Mouse (Mus musculus): ENCODE data around the gene Mgst2. TPM values are rescaled to one million over a fixed set of nuclear protein-coding genes. Genes with fewer than 3 reads are reported as not detected.

Mgst2 gene
- polyA plus RNA-seq, 2 experiments = 2.8 to 19.0 TPM

DNA sequence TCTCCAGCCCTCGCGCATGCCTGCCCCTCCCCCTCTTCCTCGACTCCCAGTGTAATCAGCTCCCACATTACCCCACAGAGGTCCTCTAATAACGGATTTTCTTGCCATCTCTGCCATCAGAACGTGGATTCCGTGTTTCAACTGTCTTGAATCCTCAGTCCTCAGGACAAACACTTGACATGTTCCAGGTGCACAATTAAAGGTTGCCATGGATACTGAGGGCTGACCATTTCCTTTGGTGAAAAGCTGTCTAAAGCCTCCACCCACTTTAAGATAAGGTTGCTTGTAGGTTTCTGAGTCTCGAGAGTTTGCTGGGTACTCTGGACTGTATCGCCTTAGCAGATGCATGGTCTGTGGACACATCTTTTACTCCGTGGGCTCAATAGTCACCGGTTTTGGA lies 13.9 kb upstream of the Mgst2 start:
- Histone ChIP-seq H3K4me2 (ENCODE audit: low read depth) (no peak overlapping the region), H3K27me3 (ENCODE audit: control insufficient read depth, insufficient read depth, low read length) (no peaks in the 10 kb centered on the region), H3K4me1 (replicated peaks; ENCODE audit: control insufficient read depth in 2 of 2, insufficient read depth in 2 of 2, low read length in 1 of 2) (peaks cover 0 to 6% of the 10 kb centered on the region in 2 experiments; a peak in 2 of 4 replicates), H3K9ac (replicated peaks) (no peak overlapping the region), H3K9me3 (ENCODE audit: control insufficient read depth, low read length) (no peaks in the 10 kb centered on the region), H3K27ac (no peak overlapping the region), H3K4me3 (ENCODE audit: insufficient read depth in 1 of 2, low read depth in 2 of 2, low read length in 2 of 2) (no peak overlapping the region), H3K36me3 (replicated peaks; ENCODE audit: control insufficient read depth, insufficient read depth, low read depth) (no peaks in the 10 kb centered on the region)
- TF ChIP-seq EP300 (IDR thresholded peaks at IDR 0.05; ENCODE audit: low read depth) = no peak
- no peak for TF ChIP-seq CTCF (IDR thresholded peaks at IDR 0.05; ENCODE audit: low read depth)
- ATAC-seq (ENCODE audit: insufficient read depth) (no peak), DNase-seq (ENCODE audit: low read depth in 3 of 3, low spot score in 3 of 3) (no peak)
- WGBS (ENCODE audit: insufficient replicate concordance) = 33% methylated on average over 10 of the region's 10 CpGs

DNA sequence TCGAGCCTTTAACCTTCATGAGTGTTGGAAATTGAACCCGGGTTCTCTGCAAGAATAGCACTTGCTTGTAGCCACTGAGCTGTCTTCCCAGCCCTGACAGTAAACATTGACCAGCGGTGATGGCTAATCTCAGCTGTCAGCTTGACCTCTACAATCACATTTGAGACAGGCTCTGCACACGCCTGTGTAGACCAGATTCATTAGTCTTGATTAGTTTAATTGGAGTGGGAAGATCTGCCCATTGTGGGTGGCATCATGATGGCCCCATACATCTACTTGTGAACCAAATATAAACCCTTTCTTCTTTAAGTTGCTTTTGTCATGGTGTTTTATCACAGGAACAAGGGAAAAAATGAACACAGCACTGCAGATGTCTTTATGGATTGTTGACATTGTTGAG lies 12.8 kb upstream of the Mgst2 start:
- no peak for ATAC-seq (ENCODE audit: insufficient read depth)
- Histone ChIP-seq H3K4me3 (ENCODE audit: insufficient read depth in 1 of 2, low read depth in 2 of 2, low read length in 2 of 2) (no peak overlapping the region), H3K4me2 (ENCODE audit: low read depth) (no peak overlapping the region), H3K4me1 (replicated peaks; ENCODE audit: control insufficient read depth in 2 of 2, insufficient read depth in 2 of 2, low read length in 1 of 2) (peaks cover under 1 to 6% of the 10 kb centered on the region in 2 experiments; a peak in 3 of 4 replicates), H3K36me3 (replicated peaks; ENCODE audit: control insufficient read depth, insufficient read depth, low read depth) (no peaks in the 10 kb centered on the region), H3K27me3 (ENCODE audit: control insufficient read depth, insufficient read depth, low read length) (no peaks in the 10 kb centered on the region), H3K9ac (replicated peaks) (no peak overlapping the region), H3K9me3 (ENCODE audit: control insufficient read depth, low read length) (no peaks in the 10 kb centered on the region), H3K27ac (no peak overlapping the region)
- WGBS (ENCODE audit: insufficient replicate concordance) = 61% methylated on average over 4 of the region's 4 CpGs
- TF ChIP-seq CTCF (IDR thresholded peaks at IDR 0.05; ENCODE audit: low read depth) (no peak), EP300 (IDR thresholded peaks at IDR 0.05; ENCODE audit: low read depth) (no peak)
- no peak for DNase-seq (ENCODE audit: low read depth in 3 of 3, low spot score in 3 of 3)

DNA sequence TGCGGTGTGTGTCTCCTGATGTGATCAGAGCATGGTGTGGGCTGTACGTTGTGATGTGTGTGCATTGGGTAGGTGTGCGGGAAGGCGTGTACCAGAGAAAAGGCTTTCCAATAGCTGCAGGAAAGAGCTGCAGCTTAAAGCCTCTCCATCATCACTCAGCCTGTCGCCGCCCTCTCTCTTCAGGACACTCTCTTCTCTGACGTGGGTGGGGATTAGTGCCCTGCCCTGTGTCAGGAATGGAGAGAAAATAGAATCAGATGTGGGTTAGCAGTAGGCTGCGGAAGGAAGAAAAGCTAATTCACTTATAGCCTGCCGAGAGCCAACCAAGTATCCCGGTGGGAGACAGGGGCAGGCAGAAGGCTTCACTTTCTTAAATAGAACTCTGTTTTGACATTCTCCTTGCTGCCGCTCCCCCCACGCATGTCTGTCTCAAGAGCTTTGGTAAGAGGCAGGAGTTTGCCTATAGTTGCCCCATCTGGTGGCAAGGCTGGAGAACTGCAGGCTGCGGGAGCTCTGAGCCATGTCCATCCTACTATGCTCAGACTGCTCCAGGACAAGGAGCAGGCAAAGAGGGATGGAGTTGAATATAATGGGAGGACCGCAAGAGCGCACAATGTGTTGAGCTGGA lies 12.0 kb upstream of the Mgst2 start:
- Histone ChIP-seq H3K9ac (replicated peaks) (no peak overlapping the region), H3K4me2 (ENCODE audit: low read depth) (peak overlapping the region; percentile 15; the same call in 1 of the 2 replicates), H3K4me1 (replicated peaks; ENCODE audit: control insufficient read depth in 2 of 2, insufficient read depth in 2 of 2, low read length in 1 of 2) (peaks cover 5 to 13% of the 10 kb centered on the region in 2 experiments; a peak in 3 of 4 replicates), H3K27me3 (ENCODE audit: control insufficient read depth, insufficient read depth, low read length) (no peaks in the 10 kb centered on the region), H3K9me3 (ENCODE audit: control insufficient read depth, low read length) (no peaks in the 10 kb centered on the region), H3K36me3 (replicated peaks; ENCODE audit: control insufficient read depth, insufficient read depth, low read depth) (no peaks in the 10 kb centered on the region), H3K27ac (no peak overlapping the region), H3K4me3 (ENCODE audit: insufficient read depth in 1 of 2, low read depth in 2 of 2, low read length in 2 of 2) (no peak overlapping the region)
- WGBS (ENCODE audit: insufficient replicate concordance) = 34% methylated on average over 15 of the region's 15 CpGs
- TF ChIP-seq CTCF (IDR thresholded peaks at IDR 0.05; ENCODE audit: low read depth) = peak; percentile 94
- no peak for TF ChIP-seq EP300 (IDR thresholded peaks at IDR 0.05; ENCODE audit: low read depth)
- ATAC-seq (ENCODE audit: insufficient read depth) = no peak
- no peak for DNase-seq (ENCODE audit: low read depth in 3 of 3, low spot score in 3 of 3)

DNA sequence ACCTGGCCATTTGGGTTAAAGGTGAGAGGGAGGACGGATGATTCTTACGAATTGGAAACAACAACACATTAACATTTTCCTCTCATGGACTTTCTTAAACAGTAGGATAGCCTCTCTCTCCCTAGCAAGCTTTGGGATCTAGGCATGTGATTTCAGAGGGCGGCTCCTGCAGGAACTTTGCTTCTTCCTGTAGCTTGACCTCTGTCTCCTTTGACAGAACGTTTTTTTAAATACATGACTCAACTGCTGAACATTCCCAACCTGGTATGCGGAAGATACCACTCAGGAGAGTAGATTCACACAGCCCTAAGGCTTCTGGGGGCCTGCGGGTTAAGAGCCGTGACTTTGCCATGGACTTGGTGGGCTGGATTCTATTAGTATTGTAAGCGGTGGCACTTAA lies 10.7 kb upstream of the Mgst2 start:
- TF ChIP-seq EP300 (IDR thresholded peaks at IDR 0.05; ENCODE audit: low read depth) (no peak), CTCF (IDR thresholded peaks at IDR 0.05; ENCODE audit: low read depth) (no peak)
- WGBS (ENCODE audit: insufficient replicate concordance) = 62% methylated on average over 8 of the region's 8 CpGs
- H3K27ac ChIP-seq = no peak overlapping the region
- H3K4me2 ChIP-seq (ENCODE audit: low read depth) = no peak overlapping the region
- no peaks in the 10 kb centered on the region for H3K27me3 ChIP-seq (ENCODE audit: control insufficient read depth, insufficient read depth, low read length)
- no peak overlapping the region for H3K4me3 ChIP-seq (ENCODE audit: insufficient read depth in 1 of 2, low read depth in 2 of 2, low read length in 2 of 2)
- no peak for ATAC-seq (ENCODE audit: insufficient read depth)
- no peak overlapping the region for H3K9ac ChIP-seq (replicated peaks)
- no peaks in the 10 kb centered on the region for H3K9me3 ChIP-seq (ENCODE audit: control insufficient read depth, low read length)
- peaks cover 5 to 19% of the 10 kb centered on the region in 2 experiments; a peak in 3 of 4 replicates for H3K4me1 ChIP-seq (replicated peaks; ENCODE audit: control insufficient read depth in 2 of 2, insufficient read depth in 2 of 2, low read length in 1 of 2)
- DNase-seq (ENCODE audit: low read depth in 3 of 3, low spot score in 3 of 3) = no peak
- no peaks in the 10 kb centered on the region for H3K36me3 ChIP-seq (replicated peaks; ENCODE audit: control insufficient read depth, insufficient read depth, low read depth)

DNA sequence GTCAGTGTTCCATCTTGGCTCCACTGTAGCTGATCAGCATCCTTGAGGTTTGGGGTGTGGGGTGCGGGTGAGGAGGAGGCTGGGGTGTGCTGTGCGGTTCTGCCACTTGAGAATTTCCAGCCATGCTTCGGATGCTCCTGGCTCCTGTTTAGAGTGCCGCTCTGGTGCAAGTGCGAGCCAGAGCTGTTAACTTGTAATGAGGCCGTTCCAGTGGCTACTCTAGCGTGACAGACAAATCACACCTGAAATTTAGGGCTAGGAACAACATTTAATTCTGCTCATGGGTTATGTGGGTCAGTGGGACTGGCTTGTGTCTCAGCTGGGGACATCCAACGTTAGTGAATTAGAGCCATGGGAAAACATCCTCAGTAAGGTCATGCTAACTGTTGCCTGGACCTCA lies 10.2 kb upstream of the Mgst2 start:
- Histone ChIP-seq H3K4me2 (ENCODE audit: low read depth) (no peak overlapping the region), H3K36me3 (replicated peaks; ENCODE audit: control insufficient read depth, insufficient read depth, low read depth) (no peaks in the 10 kb centered on the region), H3K9ac (replicated peaks) (no peak overlapping the region), H3K27ac (no peak overlapping the region), H3K9me3 (ENCODE audit: control insufficient read depth, low read length) (no peaks in the 10 kb centered on the region), H3K4me1 (replicated peaks; ENCODE audit: control insufficient read depth in 2 of 2, insufficient read depth in 2 of 2, low read length in 1 of 2) (peaks cover 5 to 20% of the 10 kb centered on the region in 2 experiments; a peak in 3 of 4 replicates), H3K4me3 (ENCODE audit: insufficient read depth in 1 of 2, low read depth in 2 of 2, low read length in 2 of 2) (no peak overlapping the region), H3K27me3 (ENCODE audit: control insufficient read depth, insufficient read depth, low read length) (no peaks in the 10 kb centered on the region)
- TF ChIP-seq CTCF (IDR thresholded peaks at IDR 0.05; ENCODE audit: low read depth) = no peak
- no peak for TF ChIP-seq EP300 (IDR thresholded peaks at IDR 0.05; ENCODE audit: low read depth)
- 67% methylated on average over 8 of the region's 8 CpGs for WGBS (ENCODE audit: insufficient replicate concordance)
- no peak for ATAC-seq (ENCODE audit: insufficient read depth)
- no peak for DNase-seq (ENCODE audit: low read depth in 3 of 3, low spot score in 3 of 3)

All from liver, embryonic 14.5 days (tissue).